ENCODE assay signal across 17 mouse cellular contexts in genomic region chr2:43977732-43978131, GRCm38 (mm10).
DNase-seq lines count a peak whose midpoint lies in the region; ATAC-seq and TF ChIP-seq lines count a peak whose summit lies in the region.
"Had no signal": no experiment of that assay in that cellular context is flagged by ENCODE, and none has a peak within 500 bp of the region (broad histone marks: within the 10 kb centered on the region; RNA-seq: fewer than 3 reads in every experiment).

No protein-coding gene starts in this region.

- no peak for TF ChIP-seq CTCF in brain, embryonic 14.5 days (IDR thresholded peaks at IDR 0.05; ENCODE audit: borderline replicate concordance, extremely low read depth, insufficient read depth, insufficient read length)

- peaks cover 3% of the 10 kb centered on the region; the same call in 1 of the 2 replicates for H3K4me1 ChIP-seq in midbrain, embryonic 15.5 days
- H3K4me1 ChIP-seq: liver, embryonic 12.5 days had no signal

- no peak overlapping the region for H3K9ac ChIP-seq in midbrain, embryonic 15.5 days
- H3K9ac ChIP-seq: liver, embryonic 12.5 days; lung, embryonic 14.5 days had no signal

- TF ChIP-seq POLR2A in brain, embryonic 14.5 days (IDR thresholded peaks at IDR 0.05; ENCODE audit: borderline replicate concordance, extremely low read depth, insufficient read depth, insufficient read length, poor library complexity, severe bottlenecking), result no peak

- H3K4me2 ChIP-seq in midbrain, embryonic 15.5 days, result peak overlapping the region; percentile 21; the same call in 1 of the 2 replicates
- H3K4me2 ChIP-seq: heart, embryonic 11.5 days; liver, embryonic 12.5 days; lung, embryonic 14.5 days had no signal

- H3K27me3 ChIP-seq in midbrain, embryonic 15.5 days (replicated peaks), result no peaks in the 10 kb centered on the region
- H3K27me3 ChIP-seq: liver, embryonic 12.5 days had no signal

- 54% methylated on average over 11 of the region's 11 CpGs for WGBS in midbrain, embryonic 15.5 days

- DNase-seq in frontal cortex, postnatal 14 days (ENCODE audit: low spot score in 2 of 2), result no peak
- DNase-seq in left cerebral cortex, postnatal 36 days (ENCODE audit: low spot score in 2 of 2), result peak; percentile 14 to 24
- no peak for DNase-seq in left cerebral cortex, postnatal 10 days (ENCODE audit: extremely low spot score in 1 of 2, low spot score in 2 of 2)
- DNase-seq in brain, embryonic 14.5 days (ENCODE audit: low read depth), result peak; percentile 67
- DNase-seq in heart, postnatal 10 days, result no peak
- no peak for DNase-seq in cerebellum, adult 18-20 months
- DNase-seq: adrenal gland, adult 2 months; cerebellum, adult 11-12 months; heart, postnatal 36 days; lung, embryonic 14.5 days had no signal

- intact Hi-C loops in left cerebral cortex, postnatal 36 days (cut with DNase I), result loop anchor here (10.0 kb wide), 1 partner anchor 1127 kb away; no protein-coding TSS in a partner anchor
- intact Hi-C loops in left cerebral cortex, postnatal 10 days (cut with DNase I), result loop anchor here (10.0 kb wide), 1 partner anchor 193 kb away; no protein-coding TSS in a partner anchor
- intact Hi-C loops in heart, postnatal 10 days (cut with DNase I), result no loop called here

- H3K27ac ChIP-seq in midbrain, embryonic 15.5 days, result peak overlapping the region; percentile 29; the same call in 1 of the 2 replicates
- H3K27ac ChIP-seq: liver, embryonic 12.5 days; macrophage had no signal

- no peaks in the 10 kb centered on the region for H3K36me3 ChIP-seq in midbrain, embryonic 15.5 days (replicated peaks)
- H3K36me3 ChIP-seq: liver, embryonic 12.5 days had no signal

- peak; percentile 57 for ATAC-seq in frontal cortex, adult (ENCODE audit: low TSS enrichment)
- peak; percentile 30; the same call in 1 of the 2 replicates for ATAC-seq in midbrain, embryonic 15.5 days (replicated peaks)
- ATAC-seq: intestine, embryonic 16.5 days; liver, embryonic 12.5 days had no signal

- H3K9me3 ChIP-seq in midbrain, embryonic 15.5 days, result no peaks in the 10 kb centered on the region
- H3K9me3 ChIP-seq: liver, embryonic 12.5 days had no signal

- H3K4me3 ChIP-seq in midbrain, embryonic 15.5 days, result no peak overlapping the region
- H3K4me3 ChIP-seq: erythroblast, embryonic 14.5 days; liver, embryonic 12.5 days had no signal

Comparison
In these comparisons a context has a peak if more than half of its experiments do, and no peak if none do; other contexts are left out.
1. DNase-seq: peak in left cerebral cortex, postnatal 36 days (2 of 2) and brain, embryonic 14.5 days (single experiment); none in frontal cortex, postnatal 14 days (0 of 2), left cerebral cortex, postnatal 10 days (0 of 2), heart, postnatal 10 days (0 of 2) and cerebellum, adult 18-20 months (0 of 2).